Mouse (Mus musculus): ENCODE data around the gene Shmt2. TPM values are rescaled to one million over a fixed set of nuclear protein-coding genes. Genes with fewer than 3 reads are reported as not detected.

Gene Shmt2
- polyA plus RNA-seq, 1 experiment from 2014 or later = 112 TPM

- DNase-seq (ENCODE audit: low spot score) (no peak), ATAC-seq (replicated peaks; ENCODE audit: low FRiP score) (no peak)
- H3K27ac ChIP-seq (ENCODE audit: low read depth, low read length) = peak overlapping the region; percentile 80
- no peaks in the 10 kb centered on the region for H3K9me3 ChIP-seq (ENCODE audit: control insufficient read depth, low read length)
- peak overlapping the region; percentile 62; the same call in 1 of the 2 replicates for H3K9ac ChIP-seq (ENCODE audit: low read length)
- peak overlapping the region; percentile 36 for H3K4me3 ChIP-seq (ENCODE audit: low read depth, low read length)
- WGBS = 4% methylated on average over 7 of the region's 7 CpGs
- H3K4me2 ChIP-seq (ENCODE audit: low read depth, low read length, severe bottlenecking) = peak overlapping the region; percentile 83
- H3K4me1 ChIP-seq (replicated peaks; ENCODE audit: control insufficient read depth, insufficient read depth, low read length) = peaks cover 59% of the 10 kb centered on the region
- no peaks in the 10 kb centered on the region for H3K36me3 ChIP-seq (ENCODE audit: control insufficient read depth, insufficient read depth, low read length)
- H3K27me3 ChIP-seq (ENCODE audit: control insufficient read depth, insufficient read depth, low read length) = peaks cover 63% of the 10 kb centered on the region
Observed at GRCm38 (mm10) chr10:127512307-127512666, 10.0 kb downstream of the Shmt2 start.

- peak; percentile 80 for DNase-seq (ENCODE audit: low spot score)
- Histone ChIP-seq H3K27me3 (ENCODE audit: control insufficient read depth, insufficient read depth, low read length) (peaks cover 66% of the 10 kb centered on the region), H3K27ac (ENCODE audit: low read depth, low read length) (peak overlapping the region; percentile 80), H3K36me3 (ENCODE audit: control insufficient read depth, insufficient read depth, low read length) (no peaks in the 10 kb centered on the region), H3K4me3 (ENCODE audit: low read depth, low read length) (peak overlapping the region; percentile 36), H3K9me3 (ENCODE audit: control insufficient read depth, low read length) (no peaks in the 10 kb centered on the region), H3K4me2 (ENCODE audit: low read depth, low read length, severe bottlenecking) (peak overlapping the region; percentile 83), H3K4me1 (replicated peaks; ENCODE audit: control insufficient read depth, insufficient read depth, low read length) (peaks cover 54% of the 10 kb centered on the region), H3K9ac (ENCODE audit: low read length) (peak overlapping the region; percentile 62)
- WGBS = under 1% methylated on average over 46 of the region's 46 CpGs
- ATAC-seq (replicated peaks; ENCODE audit: low FRiP score) = no peak
Observed at GRCm38 (mm10) chr10:127511634-127512306, 10.5 kb downstream of the Shmt2 start.

- Histone ChIP-seq H3K9ac (ENCODE audit: low read length) (peak overlapping the region; percentile 62), H3K4me3 (ENCODE audit: low read depth, low read length) (peak overlapping the region; percentile 36), H3K4me2 (ENCODE audit: low read depth, low read length, severe bottlenecking) (peak overlapping the region; percentile 83), H3K4me1 (replicated peaks; ENCODE audit: control insufficient read depth, insufficient read depth, low read length) (peaks cover 49% of the 10 kb centered on the region), H3K27ac (ENCODE audit: low read depth, low read length) (peak overlapping the region; percentile 80), H3K36me3 (ENCODE audit: control insufficient read depth, insufficient read depth, low read length) (no peaks in the 10 kb centered on the region), H3K27me3 (ENCODE audit: control insufficient read depth, insufficient read depth, low read length) (peaks cover 64% of the 10 kb centered on the region), H3K9me3 (ENCODE audit: control insufficient read depth, low read length) (no peaks in the 10 kb centered on the region)
- WGBS = 5% methylated on average over 11 of the region's 11 CpGs
- no peak for ATAC-seq (replicated peaks; ENCODE audit: low FRiP score)
- DNase-seq (ENCODE audit: low spot score) = no peak
Observed at GRCm38 (mm10) chr10:127510895-127511617, 11.2 kb downstream of the Shmt2 start.

- ATAC-seq (replicated peaks; ENCODE audit: low FRiP score) = peak; percentile 6; the same call in 1 of the 2 replicates
- Histone ChIP-seq H3K4me3 (ENCODE audit: low read depth, low read length) (peak overlapping the region; percentile 36), H3K9ac (ENCODE audit: low read length) (peak overlapping the region; percentile 32), H3K27me3 (ENCODE audit: control insufficient read depth, insufficient read depth, low read length) (peaks cover 58% of the 10 kb centered on the region), H3K4me2 (ENCODE audit: low read depth, low read length, severe bottlenecking) (peak overlapping the region; percentile 68), H3K36me3 (ENCODE audit: control insufficient read depth, insufficient read depth, low read length) (no peaks in the 10 kb centered on the region), H3K9me3 (ENCODE audit: control insufficient read depth, low read length) (no peaks in the 10 kb centered on the region), H3K27ac (ENCODE audit: low read depth, low read length) (peak overlapping the region; percentile 80), H3K4me1 (replicated peaks; ENCODE audit: control insufficient read depth, insufficient read depth, low read length) (peaks cover 43% of the 10 kb centered on the region)
- peak; percentile 80 for DNase-seq (ENCODE audit: low spot score)
- WGBS = 2% methylated on average over 17 of the region's 17 CpGs
Observed at GRCm38 (mm10) chr10:127509837-127510701, 12.2 kb downstream of the Shmt2 start.

- DNase-seq (ENCODE audit: low spot score) (peak; percentile 98), ATAC-seq (replicated peaks; ENCODE audit: low FRiP score) (peak; percentile 67)
- Histone ChIP-seq H3K9me3 (ENCODE audit: control insufficient read depth, low read length) (no peaks in the 10 kb centered on the region), H3K36me3 (ENCODE audit: control insufficient read depth, insufficient read depth, low read length) (no peaks in the 10 kb centered on the region), H3K4me3 (ENCODE audit: low read depth, low read length) (peak overlapping the region; percentile 36), H3K4me2 (ENCODE audit: low read depth, low read length, severe bottlenecking) (peak overlapping the region; percentile 68), H3K9ac (ENCODE audit: low read length) (peak overlapping the region; percentile 32), H3K27ac (ENCODE audit: low read depth, low read length) (peak overlapping the region; percentile 80), H3K27me3 (ENCODE audit: control insufficient read depth, insufficient read depth, low read length) (peaks cover 49% of the 10 kb centered on the region), H3K4me1 (replicated peaks; ENCODE audit: control insufficient read depth, insufficient read depth, low read length) (peaks cover 36% of the 10 kb centered on the region)
- under 1% methylated on average over 35 of the region's 35 CpGs for WGBS
Observed at GRCm38 (mm10) chr10:127509051-127509836, 13.0 kb downstream of the Shmt2 start.

GRCm38 (mm10) chr10:127508239-127508638, 14.0 kb downstream of the Shmt2 start:
- 2% methylated on average over 15 of the region's 15 CpGs for WGBS
- no peak overlapping the region for H3K4me3 ChIP-seq (ENCODE audit: low read depth, low read length)
- DNase-seq (ENCODE audit: low spot score) = peak; percentile 89

GRCm38 (mm10) chr10:127500894-127501893, 21.1 kb downstream of the Shmt2 start, which contains the start of gene Stac3:
TSS of gene Stac3 (plus strand) at chr10:127501686.
- Histone ChIP-seq H3K4me1 (replicated peaks; ENCODE audit: control insufficient read depth, insufficient read depth, low read length) (no peaks in the 10 kb centered on the region), H3K4me2 (ENCODE audit: low read depth, low read length, severe bottlenecking) (no peak within 1 kb of the TSS), H3K4me3 (ENCODE audit: low read depth, low read length) (no peak within 1 kb of the TSS), H3K9me3 (ENCODE audit: control insufficient read depth, low read length) (no peaks in the 10 kb centered on the region), H3K27ac (ENCODE audit: low read depth, low read length) (no peak within 1 kb of the TSS), H3K27me3 (ENCODE audit: control insufficient read depth, insufficient read depth, low read length) (no peaks in the 10 kb centered on the region), H3K36me3 (ENCODE audit: control insufficient read depth, insufficient read depth, low read length) (no peaks in the 10 kb centered on the region), H3K9ac (ENCODE audit: low read length) (no peak within 1 kb of the TSS)
- DNase-seq (ENCODE audit: low spot score) = no peak
- ATAC-seq (replicated peaks; ENCODE audit: low FRiP score) = no peak; the same call in 1 of the 2 replicates
- WGBS = 79% methylated on average over 13 of the region's 13 CpGs

More at GRCm38 (mm10) chr10:127508239-127508638, 14.0 kb downstream of the Shmt2 start:
- H3K27ac ChIP-seq (ENCODE audit: low read depth, low read length) = no peak overlapping the region
- H3K36me3 ChIP-seq (ENCODE audit: control insufficient read depth, insufficient read depth, low read length) = no peaks in the 10 kb centered on the region
- no peak for ATAC-seq (replicated peaks; ENCODE audit: low FRiP score)
- no peaks in the 10 kb centered on the region for H3K9me3 ChIP-seq (ENCODE audit: control insufficient read depth, low read length)
- H3K27me3 ChIP-seq (ENCODE audit: control insufficient read depth, insufficient read depth, low read length) = peaks cover 44% of the 10 kb centered on the region
- peaks cover 28% of the 10 kb centered on the region for H3K4me1 ChIP-seq (replicated peaks; ENCODE audit: control insufficient read depth, insufficient read depth, low read length)
- no peak overlapping the region for H3K9ac ChIP-seq (ENCODE audit: low read length)
- peak overlapping the region; percentile 68; the same call in 1 of the 2 replicates for H3K4me2 ChIP-seq (ENCODE audit: low read depth, low read length, severe bottlenecking)
